30 mouse cellular contexts compared by ENCODE assay signal in the genomic region with DNA sequence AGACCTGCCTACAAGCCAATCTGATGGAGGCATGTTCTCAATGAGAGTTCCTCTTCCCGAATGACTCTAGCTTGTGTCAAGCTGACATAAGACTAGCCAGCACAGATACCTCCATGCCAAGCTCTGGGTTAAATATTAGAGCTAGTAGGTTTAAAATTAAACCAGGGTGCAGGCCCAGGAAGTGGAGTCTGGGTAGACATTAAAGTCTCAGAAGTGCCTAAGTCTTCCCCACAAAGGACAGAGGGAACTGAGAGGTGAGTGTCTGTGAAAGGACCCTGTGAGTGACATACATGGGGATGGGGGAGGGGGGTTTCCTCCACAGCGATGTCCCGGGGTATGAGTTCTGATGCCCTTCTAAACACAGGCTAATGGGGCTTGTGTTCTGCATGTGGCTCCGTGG.
DNase-seq lines count a peak whose midpoint lies in the region; ATAC-seq and TF ChIP-seq lines count a peak whose summit lies in the region.
"Had no signal": no experiment of that assay in that cellular context is flagged by ENCODE, and none has a peak within 500 bp of the region (broad histone marks: within the 10 kb centered on the region; RNA-seq: fewer than 3 reads in every experiment).

No protein-coding gene starts in this region.

- no peak for TF ChIP-seq CTCF in kidney, adult 2 months (conservative IDR thresholded peaks at IDR 0.05; ENCODE audit: insufficient read depth, insufficient read length, low read depth, low read length)
- TF ChIP-seq CTCF in small intestine, adult 2 months (IDR thresholded peaks at IDR 0.05; ENCODE audit: extremely low read depth, insufficient read length, insufficient replicate concordance, low read depth, low read length): no peak

- TF ChIP-seq POLR2A in kidney, adult 2 months (IDR thresholded peaks at IDR 0.05; ENCODE audit: low read depth, low read length): no peak
- TF ChIP-seq POLR2A in small intestine, adult 2 months (IDR thresholded peaks at IDR 0.05; ENCODE audit: low read depth, low read length): no peak

- no peak overlapping the region for H3K9ac ChIP-seq in liver, embryonic 15.5 days
- no peak overlapping the region for H3K9ac ChIP-seq in liver, embryonic 12.5 days
- 0 out of 2 replicates have a peak overlapping the region, but pooled peaks have one; percentile 17 for H3K9ac ChIP-seq in kidney, embryonic 16.5 days (replicated peaks; ENCODE audit: low read length)
- no peak overlapping the region for H3K9ac ChIP-seq in forebrain, embryonic 15.5 days (replicated peaks)
- H3K9ac ChIP-seq: forebrain, embryonic 13.5 days; heart, embryonic 13.5 days; midbrain, embryonic 12.5 days had no signal

- peaks cover 38% of the 10 kb centered on the region for H3K27me3 ChIP-seq in liver, embryonic 15.5 days
- H3K27me3 ChIP-seq in liver, embryonic 12.5 days (replicated peaks): peaks cover 34% of the 10 kb centered on the region
- no peaks in the 10 kb centered on the region for H3K27me3 ChIP-seq in kidney, adult 2 months (replicated peaks; ENCODE audit: control insufficient read depth, insufficient read depth, low read length)
- no peaks in the 10 kb centered on the region for H3K27me3 ChIP-seq in kidney, embryonic 16.5 days (ENCODE audit: insufficient read depth, low read length)
- no peaks in the 10 kb centered on the region for H3K27me3 ChIP-seq in small intestine, adult 2 months (ENCODE audit: control insufficient read depth, insufficient read depth, low read length)
- H3K27me3 ChIP-seq in forebrain, embryonic 15.5 days: no peaks in the 10 kb centered on the region
- H3K27me3 ChIP-seq: forebrain, embryonic 13.5 days had no signal

- WGBS in liver, embryonic 15.5 days (ENCODE audit: insufficient replicate concordance): 50% methylated on average over 4 of the region's 4 CpGs
- 44% methylated on average over 4 of the region's 4 CpGs for WGBS in liver, embryonic 12.5 days (ENCODE audit: insufficient replicate concordance)
- WGBS in kidney, adult 2 months: 42% methylated on average over 4 of the region's 4 CpGs
- 61% methylated on average over 4 of the region's 4 CpGs for WGBS in kidney, embryonic 16.5 days
- WGBS in small intestine, adult 2 months: 22% methylated on average over 4 of the region's 4 CpGs
- 89% methylated on average over 4 of the region's 4 CpGs for WGBS in forebrain, embryonic 15.5 days

- no peak for ATAC-seq in liver, embryonic 15.5 days (ENCODE audit: insufficient read depth)
- ATAC-seq in liver, embryonic 12.5 days: no peak
- ATAC-seq in kidney, embryonic 16.5 days (ENCODE audit: low FRiP score, low TSS enrichment): peak; percentile 50
- ATAC-seq in forebrain, embryonic 15.5 days (replicated peaks): no peak
- ATAC-seq: activated CD4-positive, CD25-positive, alpha-beta regulatory T cell, adult 4 months; CD4-positive, CD25-positive, alpha-beta regulatory T cell, adult 4 months; forebrain, embryonic 13.5 days; hindbrain, embryonic 16.5 days; lung, postnatal 0 days had no signal

- H3K4me3 ChIP-seq in liver, embryonic 15.5 days (replicated peaks): no peak overlapping the region
- H3K4me3 ChIP-seq in liver, embryonic 12.5 days: no peak overlapping the region
- H3K4me3 ChIP-seq in kidney, adult 2 months (ENCODE audit: insufficient read depth, low read depth, low read length): peak overlapping the region; percentile 54
- no peak overlapping the region for H3K4me3 ChIP-seq in kidney, embryonic 16.5 days (ENCODE audit: low read length)
- peak overlapping the region; percentile 46 for H3K4me3 ChIP-seq in small intestine, adult 2 months (ENCODE audit: low read depth, low read length)
- H3K4me3 ChIP-seq in forebrain, embryonic 15.5 days: no peak overlapping the region
- H3K4me3 ChIP-seq: forebrain, embryonic 13.5 days; heart, embryonic 13.5 days; megakaryocyte, embryonic 14.5 days; midbrain, embryonic 12.5 days had no signal

- no peaks in the 10 kb centered on the region for H3K36me3 ChIP-seq in liver, embryonic 15.5 days (replicated peaks)
- no peaks in the 10 kb centered on the region for H3K36me3 ChIP-seq in liver, embryonic 12.5 days
- H3K36me3 ChIP-seq in kidney, adult 2 months (ENCODE audit: control insufficient read depth, insufficient read depth, low read length): no peaks in the 10 kb centered on the region
- no peaks in the 10 kb centered on the region for H3K36me3 ChIP-seq in kidney, embryonic 16.5 days (ENCODE audit: insufficient read depth, low read length)
- no peaks in the 10 kb centered on the region for H3K36me3 ChIP-seq in small intestine, adult 2 months (ENCODE audit: control insufficient read depth, insufficient read depth, low read length)
- no peaks in the 10 kb centered on the region for H3K36me3 ChIP-seq in forebrain, embryonic 15.5 days
- H3K36me3 ChIP-seq: heart, embryonic 13.5 days; midbrain, embryonic 12.5 days had no signal

- no peak overlapping the region for H3K27ac ChIP-seq in liver, embryonic 15.5 days (replicated peaks)
- no peak overlapping the region for H3K27ac ChIP-seq in liver, embryonic 12.5 days
- H3K27ac ChIP-seq in kidney, adult 2 months (ENCODE audit: insufficient read depth, low read depth, low read length): peak overlapping the region; percentile 97
- peak overlapping the region; percentile 77 for H3K27ac ChIP-seq in kidney, embryonic 16.5 days (ENCODE audit: low read length)
- peak overlapping the region; percentile 51 for H3K27ac ChIP-seq in small intestine, adult 2 months (ENCODE audit: insufficient read depth, low read depth, low read length)
- H3K27ac ChIP-seq in forebrain, embryonic 15.5 days (replicated peaks): no peak overlapping the region
- H3K27ac ChIP-seq: forebrain, embryonic 13.5 days; heart, embryonic 13.5 days; midbrain, embryonic 12.5 days; stomach, postnatal 0 days had no signal

- H3K4me2 ChIP-seq in liver, embryonic 15.5 days: peak overlapping the region; percentile 10; the same call in 1 of the 2 replicates
- no peak overlapping the region for H3K4me2 ChIP-seq in liver, embryonic 12.5 days
- peak overlapping the region; percentile 13; the same call in 1 of the 2 replicates for H3K4me2 ChIP-seq in kidney, embryonic 16.5 days (replicated peaks; ENCODE audit: low read depth, low read length)
- no peak overlapping the region for H3K4me2 ChIP-seq in forebrain, embryonic 15.5 days (replicated peaks)
- H3K4me2 ChIP-seq: forebrain, embryonic 13.5 days; heart, embryonic 13.5 days; midbrain, embryonic 12.5 days had no signal

- no peaks in the 10 kb centered on the region for H3K9me3 ChIP-seq in liver, embryonic 15.5 days (replicated peaks)
- 0 out of 2 replicates have a peak, but pooled peaks cover 2% of the 10 kb centered on the region for H3K9me3 ChIP-seq in liver, embryonic 12.5 days (replicated peaks)
- no peaks in the 10 kb centered on the region for H3K9me3 ChIP-seq in kidney, embryonic 16.5 days (ENCODE audit: low read length)
- H3K9me3 ChIP-seq in forebrain, embryonic 15.5 days: no peaks in the 10 kb centered on the region
- H3K9me3 ChIP-seq: midbrain, embryonic 12.5 days had no signal

- peaks cover 19% of the 10 kb centered on the region for H3K4me1 ChIP-seq in liver, embryonic 15.5 days (replicated peaks)
- peaks cover 9% of the 10 kb centered on the region; the same call in 1 of the 2 replicates for H3K4me1 ChIP-seq in liver, embryonic 12.5 days
- H3K4me1 ChIP-seq in kidney, adult 2 months (ENCODE audit: control insufficient read depth, insufficient read depth, low read length): peaks cover 12% of the 10 kb centered on the region; the same call in 1 of the 2 replicates
- H3K4me1 ChIP-seq in kidney, embryonic 16.5 days (ENCODE audit: insufficient read depth, low read length): peaks cover 17% of the 10 kb centered on the region
- H3K4me1 ChIP-seq in small intestine, adult 2 months (ENCODE audit: control insufficient read depth, insufficient read depth, insufficient read length, low read length): peaks cover 18% of the 10 kb centered on the region
- H3K4me1 ChIP-seq in forebrain, embryonic 15.5 days: peaks cover 11% of the 10 kb centered on the region; the same call in 1 of the 2 replicates

- DNase-seq in kidney, adult 2 months: peak; percentile 91
- no peak for DNase-seq in frontal cortex, postnatal 14 days (ENCODE audit: low spot score in 2 of 2)
- DNase-seq in spleen, adult 12 weeks (ENCODE audit: low spot score): no peak
- DNase-seq: adrenal gland, adult 2 months; adrenal gland, postnatal 36 days; cerebellum, adult 2 months; heart, postnatal 10 days; layer of hippocampus, postnatal 36 days; left cerebral cortex, postnatal 4 days; lung, adult 18-20 months; lung, postnatal 4 days; retina, postnatal 1 day; right cerebral cortex, postnatal 14 days; spleen, adult 18-20 months; thymus, adult 18-20 months; thymus, postnatal 25 days had no signal

Comparison
In these comparisons a context has a peak if more than half of its experiments do, and no peak if none do; other contexts are left out.
1. H3K4me2 ChIP-seq: peak in liver, embryonic 15.5 days (single experiment) and kidney, embryonic 16.5 days (single experiment); none in liver, embryonic 12.5 days (single experiment) and forebrain, embryonic 15.5 days (single experiment).
2. H3K4me3 ChIP-seq: peak in kidney, adult 2 months (single experiment) and small intestine, adult 2 months (single experiment); none in liver, embryonic 15.5 days (single experiment), liver, embryonic 12.5 days (single experiment), kidney, embryonic 16.5 days (single experiment) and forebrain, embryonic 15.5 days (single experiment).
3. H3K27ac ChIP-seq: peak in kidney, adult 2 months (single experiment), kidney, embryonic 16.5 days (single experiment) and small intestine, adult 2 months (single experiment); none in liver, embryonic 15.5 days (single experiment), liver, embryonic 12.5 days (single experiment) and forebrain, embryonic 15.5 days (single experiment).